Mouse (Mus musculus): ENCODE measurements around the gene Lrcol1.

The Lrcol1 gene

GRCm38 (mm10) chr5:110344524-110344923 lies at the start of gene Lrcol1:
Gene Lrcol1, plus strand, starts transcription at chr5:110344730.
- peak; percentile 13 for DNase-seq

- no peak for DNase-seq
These were observed 47.9 kb upstream of the Lrcol1 start for GRCm38 (mm10) chr5:110296637-110297036.

GRCm38 (mm10) chr5:110300591-110300990 lies 43.9 kb upstream of the Lrcol1 start:
- no peak for DNase-seq

GRCm38 (mm10) chr5:110308861-110309260 lies 35.7 kb upstream of the Lrcol1 start:
- no peak for DNase-seq

GRCm38 (mm10) chr5:110313127-110313526 lies 31.4 kb upstream of the Lrcol1 start:
- no peak for DNase-seq

- DNase-seq, result no peak
These were observed 14.0 kb upstream of the Lrcol1 start for GRCm38 (mm10) chr5:110330508-110330907.

- DNase-seq, result no peak
These were observed 5.7 kb upstream of the Lrcol1 start for GRCm38 (mm10) chr5:110338792-110339191.

GRCm38 (mm10) chr5:110342648-110343284 lies 1.8 kb upstream of the Lrcol1 start, which contains the start of gene P2rx2:
Gene P2rx2, minus strand, starts transcription at chr5:110343212.
- peak; percentile 52 for DNase-seq

- DNase-seq, result no peak
These were observed 1.0 kb downstream of the Lrcol1 start for GRCm38 (mm10) chr5:110345553-110345952.

- DNase-seq, result no peak
These were observed 2.5 kb downstream of the Lrcol1 start for GRCm38 (mm10) chr5:110347006-110347405.

GRCm38 (mm10) chr5:110354716-110355115 lies 10.2 kb downstream of the Lrcol1 start:
- peak; percentile 57 for DNase-seq

- DNase-seq, result peak; percentile 89
These were observed 13.1 kb downstream of the Lrcol1 start for GRCm38 (mm10) chr5:110357531-110358179.

- no peak for DNase-seq
These were observed 16.9 kb downstream of the Lrcol1 start for GRCm38 (mm10) chr5:110361465-110361864.

GRCm38 (mm10) chr5:110362813-110363178 lies 18.3 kb downstream of the Lrcol1 start:
- no peak for DNase-seq

GRCm38 (mm10) chr5:110363179-110363821 lies 18.8 kb downstream of the Lrcol1 start:
- DNase-seq, result peak; percentile 74

- DNase-seq, result no peak
These were observed 19.5 kb downstream of the Lrcol1 start for GRCm38 (mm10) chr5:110363822-110364545.

GRCm38 (mm10) chr5:110376802-110377433 lies 32.4 kb downstream of the Lrcol1 start:
- peak; percentile 78 for DNase-seq

GRCm38 (mm10) chr5:110378181-110378583 lies 33.7 kb downstream of the Lrcol1 start:
- no peak for DNase-seq

- no peak for DNase-seq
These were observed 34.6 kb downstream of the Lrcol1 start for GRCm38 (mm10) chr5:110379086-110379485.

- no peak for DNase-seq
These were observed 35.3 kb downstream of the Lrcol1 start for GRCm38 (mm10) chr5:110379823-110380222.

GRCm38 (mm10) chr5:110384491-110384890 lies 40.0 kb downstream of the Lrcol1 start:
- no peak for DNase-seq

GRCm38 (mm10) chr5:110385263-110385662 lies 40.7 kb downstream of the Lrcol1 start:
- DNase-seq, result no peak
